Mouse (Mus musculus): ENCODE data around the gene Rtl10. TPM values are rescaled to one million over a fixed set of nuclear protein-coding genes. Genes with fewer than 3 reads are reported as not detected.

The Rtl10 gene
- total and polyA plus RNA-seq, 3 experiments, result 5.9 to 13.3 TPM; not detected in 1

DNA sequence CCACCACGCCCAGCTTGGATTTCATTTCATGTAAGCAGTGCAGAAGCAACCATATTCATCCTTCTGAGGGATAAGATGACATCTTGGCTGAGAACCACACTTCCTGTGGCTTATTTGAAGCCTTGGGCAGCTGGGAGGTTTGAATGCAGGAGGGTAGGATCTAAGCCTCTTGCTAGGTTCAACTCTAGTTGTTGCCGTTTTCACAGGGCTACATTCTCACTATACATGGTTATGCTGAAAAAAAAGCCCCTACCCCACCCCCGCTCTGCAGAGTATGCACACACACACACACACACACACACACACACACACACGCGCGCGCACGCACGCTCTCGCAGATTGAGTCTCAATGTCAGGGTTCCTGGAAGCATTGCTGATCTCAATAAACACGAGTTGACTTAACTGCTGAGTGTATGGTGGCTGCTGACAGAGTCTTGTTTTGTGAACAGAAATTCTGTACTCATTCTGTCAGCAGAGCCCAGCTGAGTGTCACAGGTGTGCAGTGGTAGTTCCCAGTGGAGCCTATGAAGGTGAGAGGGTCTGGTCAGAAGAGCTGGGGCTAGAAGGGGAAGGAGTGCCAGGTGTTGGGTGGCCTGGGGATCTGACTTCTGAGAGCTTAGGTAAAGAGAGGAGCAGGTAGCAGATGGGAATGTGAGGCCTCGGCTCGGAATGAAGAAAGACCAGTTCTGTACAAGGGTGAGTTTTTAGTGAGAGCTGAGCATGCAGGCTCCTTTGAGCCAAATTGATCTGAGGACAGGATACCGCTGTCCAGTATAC is 5.1 kb downstream of the Rtl10 start:
- TF ChIP-seq KAT2A (conservative IDR thresholded peaks at IDR 0.05; ENCODE audit: low read depth, low read length), result no peak
- no peak for TF ChIP-seq TBP (IDR thresholded peaks at IDR 0.05; ENCODE audit: low read depth, low read length)
- TF ChIP-seq NRF1 (IDR thresholded peaks at IDR 0.05; ENCODE audit: insufficient read depth, low read depth, low read length, poor library complexity, severe bottlenecking), result no peak
- no peak for TF ChIP-seq ZNF384 (IDR thresholded peaks at IDR 0.05; ENCODE audit: low read depth, low read length)
- no peak for TF ChIP-seq UBTF (IDR thresholded peaks at IDR 0.05; ENCODE audit: borderline replicate concordance, insufficient read depth, low read depth, low read length)
- peaks cover 0 to 3% of the 10 kb centered on the region in 2 experiments for H3K36me3 ChIP-seq (ENCODE audit: control insufficient read depth in 1 of 2, insufficient read depth in 2 of 2, low read length in 2 of 2)
- no peaks in the 10 kb centered on the region for H3K9me3 ChIP-seq (replicated peaks; ENCODE audit: insufficient read depth, low read length)

DNA sequence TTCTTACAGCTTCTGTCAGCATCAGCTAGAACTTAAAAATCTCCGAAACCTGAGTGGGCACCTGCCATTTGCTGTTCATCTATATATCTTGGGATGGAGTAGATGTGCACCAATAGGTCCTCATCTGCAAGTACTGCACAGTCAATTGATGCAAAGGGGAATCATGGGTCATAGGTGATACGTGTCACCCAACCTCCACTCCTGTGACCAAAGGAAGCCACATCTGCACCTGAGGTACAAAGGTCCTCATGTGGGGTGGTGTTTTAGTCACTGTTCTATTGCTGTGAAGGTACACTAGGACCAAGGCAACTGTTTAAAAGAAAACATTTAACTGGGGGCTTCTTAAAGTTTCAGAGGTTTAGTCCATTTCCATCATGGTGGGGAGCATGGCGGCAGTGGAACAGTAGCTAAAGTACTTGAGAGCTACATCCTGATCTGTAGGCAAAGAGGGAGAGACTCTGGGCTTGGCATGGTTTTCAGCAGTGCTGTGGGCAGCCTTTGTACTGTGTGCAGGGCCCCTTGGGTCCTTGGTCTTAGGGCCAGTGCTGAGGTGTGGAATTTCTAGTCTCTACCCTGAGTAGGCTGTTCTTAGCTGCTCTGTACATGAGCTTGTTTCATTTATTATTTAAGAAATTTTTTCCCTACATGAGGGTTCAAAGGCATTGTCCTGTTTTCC is 8.0 kb downstream of the Rtl10 start:
- Histone ChIP-seq H3K27ac (ENCODE audit: control insufficient read depth, low read depth, low read length) (no peak overlapping the region), H3K27me3 (ENCODE audit: control insufficient read depth in 1 of 2, insufficient read depth in 2 of 2, low read length in 2 of 2) (no peaks in the 10 kb centered on the region), H3K4me1 (ENCODE audit: control insufficient read depth in 1 of 2, insufficient read depth in 2 of 2, low read length in 2 of 2) (no peaks in the 10 kb centered on the region), H3K36me3 (ENCODE audit: control insufficient read depth in 1 of 2, insufficient read depth in 2 of 2, low read length in 2 of 2) (no peaks in the 10 kb centered on the region; a peak in 2 of 4 replicates), H3K4me3 (ENCODE audit: control insufficient read depth in 1 of 2, insufficient read depth in 1 of 2, low read depth in 2 of 2, low read length in 2 of 2) (no peak overlapping the region), H3K9me3 (replicated peaks; ENCODE audit: insufficient read depth, low read length) (no peaks in the 10 kb centered on the region), H3K9ac (ENCODE audit: control insufficient read depth, low read depth, low read length, poor library complexity, severe bottlenecking) (no peak overlapping the region), H3K79me2 (ENCODE audit: control insufficient read depth, insufficient read depth, low read length, poor library complexity) (0 out of 2 replicates have a peak, but pooled peaks cover under 1% of the 10 kb centered on the region)
- DNase-seq (ENCODE audit: low read depth, low spot score), result no peak
- TF ChIP-seq CHD2 (IDR thresholded peaks at IDR 0.05; ENCODE audit: low read length) (no peak), MYC (IDR thresholded peaks at IDR 0.05; ENCODE audit: low read depth, low read length) (no peak), GATA1 (IDR thresholded peaks at IDR 0.05; ENCODE audit: low read depth, low read length) (no peak), HCFC1 (IDR thresholded peaks at IDR 0.05; ENCODE audit: low read depth, low read length) (no peak), ZMIZ1 (IDR thresholded peaks at IDR 0.05; ENCODE audit: low read depth, low read length) (no peak), MAFK (IDR thresholded peaks at IDR 0.05; ENCODE audit: borderline replicate concordance, low read depth, low read length) (no peak), POLR2A (IDR thresholded peaks at IDR 0.05; ENCODE audit: control insufficient read depth in 1 of 2, insufficient read depth in 1 of 2, low read depth in 1 of 2, low read length in 2 of 2, poor library complexity in 1 of 2) (no peak), MXI1 (IDR thresholded peaks at IDR 0.05; ENCODE audit: low read depth, low read length) (no peak), NRF1 (IDR thresholded peaks at IDR 0.05; ENCODE audit: insufficient read depth, low read depth, low read length, poor library complexity, severe bottlenecking) (no peak), ZKSCAN1 (IDR thresholded peaks at IDR 0.05; ENCODE audit: low read depth, low read length) (no peak)

More for the DNA sequence above, 5.1 kb downstream of the Rtl10 start:
- Histone ChIP-seq H3K4me1 (ENCODE audit: control insufficient read depth in 1 of 2, insufficient read depth in 2 of 2, low read length in 2 of 2) (peaks cover 4 to 9% of the 10 kb centered on the region in 2 experiments; a peak in 3 of 4 replicates), H3K79me2 (ENCODE audit: control insufficient read depth, insufficient read depth, low read length, poor library complexity) (peaks cover 26% of the 10 kb centered on the region), H3K27ac (ENCODE audit: control insufficient read depth, low read depth, low read length) (no peak overlapping the region), H3K4me3 (ENCODE audit: control insufficient read depth in 1 of 2, insufficient read depth in 1 of 2, low read depth in 2 of 2, low read length in 2 of 2) (no peak overlapping the region), H3K27me3 (ENCODE audit: control insufficient read depth in 1 of 2, insufficient read depth in 2 of 2, low read length in 2 of 2) (no peaks in the 10 kb centered on the region), H3K9ac (ENCODE audit: control insufficient read depth, low read depth, low read length, poor library complexity, severe bottlenecking) (no peak overlapping the region)
- no peak for DNase-seq (ENCODE audit: low read depth, low spot score)
